Mouse (Mus musculus) monocyte, adult 5-6 weeks (primary cell): ENCODE data around the gene Prim1. TPM values are rescaled to one million over a fixed set of nuclear protein-coding genes. Genes with fewer than 3 reads are reported as not detected.
"Not testable (repeated sequence)": the region's sequence is repeated elsewhere in the genome, so short reads cannot be mapped to it uniquely, and the experiment has no call there.

Source experiments
- ATAC-seq: fragments of 153-309, 156-312 bp; replicated peaks from 2 replicates; pipeline ENCODE4 v1.8.0; 2017; ENCODE audit warnings: mild to moderate bottlenecking; ENCODE audit not compliant: low TSS enrichment, insufficient number of reproducible peaks, severe bottlenecking, poor library complexity, low FRiP score
- total RNA-seq: library from RNA; stranded (forward); fragments of 200-1000, 200-491, 200-594 nt; gene quantifications from 3 replicates; pipeline ENCODE4 v1.2.3, GENCODE M21; 2017

Prim1 gene
- total RNA-seq, 1 experiment from 2014 or later = 11.8 TPM

DNA sequence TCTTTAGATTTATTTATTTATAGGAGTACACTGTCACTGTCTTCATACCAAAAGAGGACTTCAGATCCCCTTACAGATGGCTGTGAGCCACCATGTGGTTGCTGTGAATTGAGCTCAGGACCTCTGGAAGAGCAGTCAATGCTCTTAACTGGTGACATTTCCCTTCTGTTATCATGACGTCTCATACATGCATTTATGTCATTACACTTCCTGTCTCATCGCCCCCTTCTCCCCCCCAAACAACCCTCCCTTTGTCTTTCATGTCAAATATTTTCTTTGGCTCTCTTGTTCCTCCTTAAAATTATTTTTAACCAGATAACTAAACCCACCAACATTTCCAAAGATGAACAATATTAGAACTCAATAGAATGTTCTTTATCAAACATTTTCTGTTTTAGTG lies 15.9 kb downstream of the Prim1 start:
- ATAC-seq = no peak

- ATAC-seq = no peak
Measured at GRCm38 (mm10) chr10:128036746-128037425, 21.9 kb downstream of the Prim1 start.

GRCm38 (mm10) chr10:128037921-128038320 lies 23.0 kb downstream of the Prim1 start:
- ATAC-seq = no peak

DNA sequence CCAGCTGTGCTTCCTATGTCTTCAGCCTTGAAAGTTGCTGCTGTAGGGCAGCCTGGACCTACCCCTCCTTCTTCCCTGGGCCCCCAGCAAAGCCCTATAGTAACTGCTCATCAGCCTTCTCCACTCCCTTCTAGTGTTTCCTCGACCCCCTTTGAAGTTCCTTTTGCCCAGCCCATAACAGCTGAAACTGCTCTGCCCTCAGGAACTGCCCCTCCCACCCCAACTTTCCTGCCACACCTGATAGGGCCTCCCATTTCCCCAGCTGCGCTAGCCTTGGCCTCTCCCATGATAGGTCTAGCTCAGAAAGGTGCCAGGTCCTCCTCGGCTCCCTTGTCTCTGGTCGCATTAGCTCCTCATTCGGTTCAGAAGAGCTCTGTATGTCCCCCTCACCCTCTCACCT lies 24.2 kb downstream of the Prim1 start:
- no peak for ATAC-seq

- ATAC-seq = no peak
Measured at GRCm38 (mm10) chr10:128039858-128040257, 24.9 kb downstream of the Prim1 start.

DNA sequence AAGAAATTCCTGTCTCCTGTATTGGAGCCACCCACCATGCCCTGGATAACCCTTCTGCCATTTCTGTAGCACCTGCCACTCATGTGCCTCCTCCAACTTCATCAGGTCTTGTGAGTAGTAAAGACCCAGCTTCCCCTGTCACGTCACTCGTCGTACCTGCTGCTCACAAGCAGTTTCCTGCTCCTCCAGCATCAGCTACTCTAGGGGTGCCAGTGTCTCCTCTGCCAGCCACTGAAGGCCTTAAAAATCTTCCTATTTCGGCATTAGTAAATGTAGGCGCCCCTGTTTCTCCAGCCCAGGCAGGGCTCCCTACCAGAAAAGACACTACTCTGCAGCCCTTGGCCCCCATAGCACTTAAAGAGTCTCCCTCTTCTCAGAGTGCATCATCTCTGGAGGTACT lies 25.3 kb downstream of the Prim1 start:
- ATAC-seq = no peak

DNA sequence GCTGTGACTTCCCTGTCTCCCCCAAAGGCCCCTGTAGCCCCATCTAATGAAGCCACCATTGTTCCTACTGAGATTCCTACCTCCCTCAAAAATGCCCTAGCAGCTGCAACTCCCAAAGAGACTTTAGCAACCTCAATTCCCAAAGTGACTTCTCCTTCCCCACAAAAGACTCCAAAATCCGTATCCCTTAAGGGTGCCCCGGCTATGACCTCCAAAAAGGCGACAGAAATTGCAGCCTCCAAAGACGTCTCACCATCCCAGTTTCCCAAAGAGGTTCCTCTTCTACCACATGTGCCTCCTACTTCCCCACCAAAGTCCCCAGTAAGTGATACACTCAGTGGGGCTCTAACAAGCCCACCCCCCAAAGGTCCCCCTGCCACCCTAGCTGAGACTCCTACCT lies 26.7 kb downstream of the Prim1 start:
- ATAC-seq = no peak

GRCm38 (mm10) chr10:128042466-128042865 lies 27.5 kb downstream of the Prim1 start:
- no peak for ATAC-seq

DNA sequence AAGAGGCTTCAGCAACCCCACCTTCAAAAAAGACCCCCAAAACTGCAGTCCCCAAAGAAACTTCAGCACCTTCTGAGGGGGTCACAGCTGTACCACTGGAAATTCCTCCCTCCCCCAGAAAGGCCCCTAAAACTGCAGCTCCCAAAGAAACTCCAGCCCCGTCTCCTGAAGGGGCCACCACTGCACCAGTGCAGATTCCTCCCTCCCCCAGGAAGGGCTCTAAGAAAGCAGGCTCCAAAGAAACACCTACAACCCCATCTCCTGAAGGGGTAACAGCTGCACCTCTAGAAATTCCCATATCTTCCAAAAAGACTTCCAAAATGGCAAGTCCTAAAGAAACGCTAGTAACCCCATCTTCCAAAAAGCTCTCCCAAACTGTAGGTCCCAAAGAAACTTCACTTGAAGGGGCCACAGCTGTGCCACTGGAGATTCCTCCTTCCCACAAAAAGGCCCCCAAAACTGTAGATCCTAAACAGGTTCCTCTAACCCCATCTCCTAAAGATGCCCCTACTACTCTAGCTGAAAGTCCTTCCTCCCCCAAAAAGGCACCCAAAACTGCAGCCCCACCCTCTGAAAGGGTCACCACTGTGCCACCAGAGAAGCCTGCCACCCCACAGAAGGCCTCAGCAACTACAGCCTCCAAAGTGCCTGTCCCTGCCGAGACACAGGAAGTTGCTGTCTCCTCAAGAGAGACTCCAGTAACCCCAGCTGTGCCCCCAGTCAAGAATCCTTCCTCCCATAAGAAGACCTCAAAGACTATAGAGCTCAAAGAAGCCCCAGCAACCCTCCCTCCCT lies 28.3 kb downstream of the Prim1 start:
- ATAC-seq = no peak

DNA sequence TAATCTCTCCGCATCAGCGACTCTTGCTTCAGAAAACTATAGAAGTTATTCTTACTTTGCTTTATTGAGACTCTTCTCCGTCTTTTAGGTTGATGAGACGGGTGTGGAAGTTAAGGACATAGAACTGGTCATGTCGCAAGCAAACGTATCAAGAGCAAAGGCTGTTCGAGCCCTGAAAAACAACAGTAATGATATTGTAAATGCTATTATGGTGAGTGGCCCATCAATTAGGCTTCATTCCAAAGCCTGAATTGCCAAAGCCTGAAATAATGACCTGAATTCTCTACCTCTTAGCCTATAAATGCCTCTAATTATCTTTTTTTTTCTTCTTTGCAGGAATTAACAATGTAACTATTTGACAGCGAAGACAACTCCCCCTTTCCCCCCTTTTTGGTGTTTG lies 33.2 kb downstream of the Prim1 start:
- ATAC-seq = no peak

DNA sequence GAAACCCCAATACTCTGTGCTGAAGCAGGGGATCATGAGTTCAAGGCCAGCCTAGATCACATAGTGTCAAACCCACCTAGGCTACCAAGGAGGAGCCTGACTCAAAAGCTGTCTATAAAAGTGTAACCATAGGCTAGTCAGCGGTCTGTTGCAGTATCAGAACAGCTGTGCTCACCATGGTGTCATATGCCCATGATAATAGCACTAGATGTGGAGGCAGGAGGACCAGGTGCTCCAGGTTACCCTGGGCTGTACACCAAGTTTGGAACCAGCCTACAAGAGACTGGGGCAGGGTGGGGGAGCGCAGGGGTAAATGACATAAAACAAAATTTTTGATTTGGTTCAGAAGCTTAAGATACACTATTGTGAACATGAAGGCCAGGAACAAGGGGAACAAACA lies 34.8 kb downstream of the Prim1 start:
- ATAC-seq = peak; percentile 35; the same call in 1 of the 2 replicates

DNA sequence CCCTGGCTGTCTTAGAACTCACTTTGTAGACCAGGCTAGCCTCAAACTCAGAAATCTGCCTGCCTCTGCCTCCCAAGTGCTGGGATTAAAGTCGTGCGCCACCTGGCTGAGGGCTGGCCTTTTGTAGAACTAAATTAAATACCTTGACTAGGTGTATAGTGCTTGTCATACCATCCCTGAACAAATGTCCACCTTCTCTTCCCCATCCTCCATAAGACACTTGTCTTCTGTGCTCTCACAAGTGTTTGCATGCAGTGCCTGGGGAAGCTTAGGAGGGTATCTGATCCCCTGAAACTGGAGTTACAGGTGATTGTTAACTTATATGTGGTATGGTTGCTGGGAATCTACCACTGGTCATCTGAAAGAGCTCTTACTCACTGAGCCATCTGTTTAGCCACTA lies 35.4 kb downstream of the Prim1 start:
- no peak for ATAC-seq

DNA sequence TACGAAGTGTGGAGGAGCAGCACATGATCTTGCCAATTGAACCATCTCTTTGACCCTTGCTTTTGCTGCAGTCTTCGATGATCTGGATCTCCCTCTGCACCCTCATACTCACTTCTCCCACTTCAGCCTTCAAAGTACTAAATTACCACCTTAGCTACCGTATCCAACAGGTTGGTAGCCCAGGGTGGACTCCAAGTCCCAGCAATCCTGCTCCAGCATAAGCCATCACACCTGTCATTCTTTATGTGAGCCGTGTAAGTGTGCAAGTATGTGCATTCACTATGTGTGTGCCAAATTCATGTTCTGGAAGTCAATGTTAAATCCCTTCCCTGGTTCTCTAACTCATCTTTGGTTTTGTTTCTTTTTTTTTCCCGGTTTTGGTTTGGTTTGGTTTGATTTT lies 36.6 kb downstream of the Prim1 start:
- ATAC-seq = no peak

GRCm38 (mm10) chr10:128052136-128052535 lies 37.2 kb downstream of the Prim1 start:
- not testable (repeated sequence) for ATAC-seq

- ATAC-seq = no peak
Measured at GRCm38 (mm10) chr10:128053001-128053400, 38.0 kb downstream of the Prim1 start.

DNA sequence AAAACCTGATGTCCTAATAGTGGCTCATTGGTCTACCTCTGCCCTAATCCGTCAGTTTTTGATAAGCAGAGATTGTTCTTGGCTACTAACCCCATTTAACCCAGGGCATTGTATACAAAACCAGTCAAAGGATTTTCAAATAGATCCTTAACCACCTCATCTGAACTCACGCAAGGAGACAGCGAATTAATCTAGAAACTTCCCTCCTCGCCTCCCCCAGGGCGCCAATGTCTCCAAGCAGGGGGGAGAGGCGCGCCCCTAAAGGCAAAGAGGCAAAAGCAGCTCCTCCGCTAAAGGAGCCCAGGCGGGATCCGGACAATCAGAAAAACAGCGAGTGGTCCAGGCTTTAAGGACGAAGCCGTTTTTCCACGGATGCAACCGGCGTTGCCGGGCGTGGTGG lies 43.2 kb downstream of the Prim1 start:
- ATAC-seq = no peak; the same call in none of the 2 replicates

GRCm38 (mm10) chr10:128058601-128059151 lies 43.7 kb downstream of the Prim1 start, which contains the start of gene Ptges3:
Gene Ptges3, plus strand, starts transcription at chr10:128058954.
- peak; percentile 61 for ATAC-seq

DNA sequence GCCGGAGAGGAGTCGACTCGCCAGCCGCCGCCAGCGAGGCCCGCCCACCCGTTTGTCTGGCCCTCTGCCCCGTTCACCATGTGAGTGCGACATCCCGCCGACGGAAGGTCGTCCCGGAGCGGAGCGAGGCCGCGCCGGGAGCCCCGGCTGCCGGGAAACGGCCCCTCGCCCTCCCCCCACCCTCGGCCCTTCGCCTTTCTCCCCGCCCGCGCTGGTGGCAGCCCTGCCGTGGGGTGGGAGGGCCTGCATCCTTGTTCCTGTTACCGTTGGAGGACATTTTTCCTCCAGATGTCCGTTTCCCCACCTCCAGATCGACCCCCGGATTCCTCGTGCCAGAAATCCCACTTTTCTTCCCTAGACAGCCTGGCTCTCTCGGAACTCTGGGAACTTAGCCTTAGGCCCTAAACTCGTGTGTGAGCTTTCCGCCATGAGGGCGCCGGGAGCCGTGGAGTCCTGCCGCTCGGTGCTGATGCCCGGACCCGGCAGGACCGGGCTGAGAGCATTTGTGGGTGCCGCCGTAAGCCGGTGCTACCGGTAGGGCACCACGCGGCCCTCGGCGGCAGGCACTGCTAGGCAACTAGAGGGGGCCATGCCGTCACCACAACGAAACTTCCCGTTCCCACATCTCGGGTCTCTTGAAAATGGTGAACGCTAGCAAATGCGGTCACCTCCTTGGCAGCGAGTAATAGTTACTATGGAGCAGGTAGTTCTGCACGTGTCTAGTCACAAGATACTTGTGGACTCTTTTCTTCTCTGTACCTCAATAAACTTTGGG lies 44.4 kb downstream of the Prim1 start:
- peak; percentile 64 for ATAC-seq

DNA sequence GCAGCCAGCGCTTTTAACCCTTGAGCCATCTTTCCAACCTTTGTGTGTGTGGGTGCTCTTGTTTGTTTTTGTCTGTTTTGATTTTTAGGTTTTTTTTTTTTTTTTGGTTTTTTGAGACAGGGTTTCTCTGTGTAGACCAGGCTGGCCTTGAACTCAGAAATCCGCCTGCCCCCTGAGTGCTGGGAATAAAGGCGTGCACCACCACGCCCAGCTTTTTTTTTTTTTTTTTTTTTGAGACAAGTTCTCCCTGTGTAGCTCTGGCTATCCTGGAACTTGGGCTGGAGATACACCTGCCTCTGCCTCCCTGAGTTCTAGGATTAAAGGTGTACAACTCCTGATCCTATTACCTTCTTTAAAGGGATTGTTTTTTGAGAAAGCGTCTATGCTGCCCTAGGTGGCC lies 46.1 kb downstream of the Prim1 start:
- no peak for ATAC-seq
